Mouse (Mus musculus) telencephalon, adult 2 months (tissue): ENCODE results near the gene Cntd1.
"Not testable (repeated sequence)": the region's sequence is repeated elsewhere in the genome, so short reads cannot be mapped to it uniquely, and the experiment has no call there.

Experiments
- DNase-seq: peaks from one replicate; pipeline ENCODE4 v3.0.0-alpha.2; 2011; ENCODE audit warnings: low read depth, low spot score

Gene Cntd1

GRCm38 (mm10) chr11:101330961-101331360, 52.1 kb downstream of the Cntd1 start:
- not testable (repeated sequence) for DNase-seq

- no peak for DNase-seq
These were observed 53.7 kb downstream of the Cntd1 start for GRCm38 (mm10) chr11:101332537-101332936.

- no peak for DNase-seq
These were observed 55.2 kb downstream of the Cntd1 start for GRCm38 (mm10) chr11:101334023-101334422.

GRCm38 (mm10) chr11:101334516-101334915, 55.7 kb downstream of the Cntd1 start:
- no peak for DNase-seq

GRCm38 (mm10) chr11:101335685-101336084, 56.9 kb downstream of the Cntd1 start:
- no peak for DNase-seq

- DNase-seq = no peak
These were observed 59.4 kb downstream of the Cntd1 start for GRCm38 (mm10) chr11:101338123-101338760.
